In the genomic region with DNA sequence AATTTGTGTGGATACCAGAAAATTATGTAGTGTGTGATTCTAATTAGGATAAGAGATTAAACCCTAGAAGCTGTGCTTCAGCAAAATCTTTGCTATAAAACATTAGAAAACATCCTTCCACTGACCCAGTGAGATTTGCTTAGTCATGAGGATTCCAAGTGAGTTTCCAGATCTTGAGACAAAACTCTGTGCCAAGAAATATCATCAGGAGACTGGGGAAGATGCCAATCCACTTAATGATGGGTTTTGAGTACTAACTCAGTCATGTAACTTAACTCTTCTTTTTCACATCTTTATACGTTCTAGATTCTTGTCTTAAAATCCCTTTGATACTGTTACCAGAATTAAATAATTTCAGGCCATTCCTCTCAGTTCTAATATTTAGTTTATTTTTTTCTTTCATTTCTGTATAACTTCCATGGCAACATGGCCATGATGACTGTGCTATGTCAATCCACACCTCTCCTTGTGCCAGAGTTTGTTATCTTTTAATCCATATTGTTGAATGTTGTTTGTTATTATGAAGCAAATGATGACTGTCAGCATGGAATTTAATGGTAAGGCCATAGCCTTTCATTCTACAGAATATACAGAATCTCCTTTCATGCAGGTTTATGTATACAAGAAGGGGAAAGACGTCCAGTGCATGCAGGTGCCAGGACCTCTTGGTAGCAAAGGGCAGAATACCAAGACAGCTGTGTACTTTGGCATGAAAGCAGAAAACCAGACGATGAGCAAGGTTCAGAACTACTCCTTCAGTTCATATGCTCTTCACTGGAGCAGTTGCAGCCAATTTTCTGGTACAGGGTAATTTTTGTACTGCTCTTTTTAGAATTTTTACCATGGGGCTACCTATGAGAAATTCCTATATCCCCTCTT, we compare ENCODE assay signal across 16 mouse cellular contexts.
A peak's percentile ranks its signal among the peaks of the same experiment; 100 is the strongest.
DNase-seq lines count a peak whose midpoint lies in the region; ATAC-seq and TF ChIP-seq lines count a peak whose summit lies in the region.
"Had no signal": no experiment of that assay in that cellular context is flagged by ENCODE, and none has a peak within 500 bp of the region (broad histone marks: within the 10 kb centered on the region; RNA-seq: fewer than 3 reads in every experiment).

No protein-coding gene starts in this region.

- no peaks in the 10 kb centered on the region for H3K79me2 ChIP-seq in liver, adult 2 months (ENCODE audit: control insufficient read depth, insufficient read depth, low read length)

- no peaks in the 10 kb centered on the region for H3K27me3 ChIP-seq in heart, embryonic 10.5 days (ENCODE audit: insufficient read depth, poor library complexity, severe bottlenecking)
- no peaks in the 10 kb centered on the region for H3K27me3 ChIP-seq in liver, adult 2 months (ENCODE audit: control insufficient read depth, insufficient read depth, low read length)
- H3K27me3 ChIP-seq in liver, postnatal 0 days (ENCODE audit: insufficient read depth, low read length) = no peaks in the 10 kb centered on the region

- TF ChIP-seq POLR2A in liver, adult 2 months (IDR thresholded peaks at IDR 0.05; ENCODE audit: extremely low read depth, insufficient read depth, low read length) = no peak
- no peak for TF ChIP-seq POLR2A in embryonic fibroblast, embryonic 13.5 days (IDR thresholded peaks at IDR 0.05; ENCODE audit: low read depth, low read length)

- H3K27ac ChIP-seq in heart, embryonic 10.5 days = no peak overlapping the region
- no peak overlapping the region for H3K27ac ChIP-seq in liver, adult 2 months (replicated peaks; ENCODE audit: insufficient read depth, low read depth, low read length)
- H3K27ac ChIP-seq in liver, postnatal 0 days (ENCODE audit: low read depth) = no peak overlapping the region
- H3K27ac ChIP-seq in embryonic fibroblast, embryonic 13.5 days (ENCODE audit: insufficient read depth, low read length) = peak overlapping the region; percentile 65; the same call in 1 of the 2 replicates
- H3K27ac ChIP-seq: hindbrain, embryonic 14.5 days had no signal

- peak; percentile 4 to 39 for DNase-seq in heart, adult 9 months (ENCODE audit: low spot score in 2 of 2)
- DNase-seq in heart, embryonic 10.5 days (ENCODE audit: low spot score) = no peak
- DNase-seq in liver, adult 2 months (ENCODE audit: extremely low read depth, low read depth, low spot score) = peak; percentile 68
- DNase-seq in liver, postnatal 0 days = no peak
- DNase-seq in lung, postnatal 25 days (ENCODE audit: low spot score) = peak; percentile 36
- DNase-seq: adrenal gland, adult 8-10 months; cerebellum, adult 2 months; right cerebral cortex, postnatal 25 days had no signal

- no peak for ATAC-seq in liver, postnatal 0 days
- ATAC-seq in inflammation-experienced regulatory T-cells, adult 6 months = no peak
- ATAC-seq: forebrain, embryonic 16.5 days; intestine, postnatal 0 days; midbrain, embryonic 16.5 days had no signal

- no peaks in the 10 kb centered on the region for H3K4me1 ChIP-seq in heart, embryonic 10.5 days
- peaks cover 2% of the 10 kb centered on the region; the same call in 1 of the 2 replicates for H3K4me1 ChIP-seq in liver, adult 2 months (ENCODE audit: control insufficient read depth, insufficient read depth, low read length)
- no peaks in the 10 kb centered on the region for H3K4me1 ChIP-seq in liver, postnatal 0 days (ENCODE audit: insufficient read depth)
- no peaks in the 10 kb centered on the region for H3K4me1 ChIP-seq in embryonic fibroblast, embryonic 13.5 days (ENCODE audit: control insufficient read depth, insufficient read depth, low read length)

- H3K4me2 ChIP-seq in liver, postnatal 0 days (ENCODE audit: low read depth, low read length) = no peak overlapping the region
- H3K4me2 ChIP-seq: hindbrain, embryonic 14.5 days; liver, embryonic 11.5 days had no signal

- H3K4me3 ChIP-seq in heart, embryonic 10.5 days = no peak overlapping the region
- H3K4me3 ChIP-seq in liver, adult 2 months (ENCODE audit: insufficient read depth, low read depth, low read length) = no peak overlapping the region
- H3K4me3 ChIP-seq in liver, postnatal 0 days (ENCODE audit: low read depth, low read length) = no peak overlapping the region
- H3K4me3 ChIP-seq in embryonic fibroblast, embryonic 13.5 days (ENCODE audit: insufficient read depth, low read length) = no peak overlapping the region

- no peak for TF ChIP-seq CTCF in liver, adult 2 months (IDR thresholded peaks at IDR 0.05; ENCODE audit: low read depth, low read length)
- no peak for TF ChIP-seq CTCF in liver, postnatal 0 days (IDR thresholded peaks at IDR 0.05; ENCODE audit: low read depth)
- TF ChIP-seq CTCF in embryonic fibroblast, embryonic 13.5 days (IDR thresholded peaks at IDR 0.05; ENCODE audit: borderline replicate concordance, insufficient read depth, low read length) = no peak

- H3K9me3 ChIP-seq in heart, embryonic 10.5 days = no peaks in the 10 kb centered on the region
- H3K9me3 ChIP-seq in liver, postnatal 0 days (ENCODE audit: low read length) = no peaks in the 10 kb centered on the region
- H3K9me3 ChIP-seq: G1E had no signal

- TF ChIP-seq EP300 in liver, postnatal 0 days (IDR thresholded peaks at IDR 0.05; ENCODE audit: low read depth) = no peak

- H3K36me3 ChIP-seq in heart, embryonic 10.5 days = no peaks in the 10 kb centered on the region
- no peaks in the 10 kb centered on the region for H3K36me3 ChIP-seq in liver, adult 2 months (ENCODE audit: control insufficient read depth, insufficient read depth, low read length)
- H3K36me3 ChIP-seq in liver, postnatal 0 days (replicated peaks; ENCODE audit: insufficient read depth, low read length) = no peaks in the 10 kb centered on the region
- H3K36me3 ChIP-seq: G1E had no signal

- no peak overlapping the region for H3K9ac ChIP-seq in liver, adult 2 months (ENCODE audit: low read depth, low read length)
- no peak overlapping the region for H3K9ac ChIP-seq in liver, postnatal 0 days (replicated peaks)
- H3K9ac ChIP-seq: hindbrain, embryonic 14.5 days had no signal

- WGBS in heart, embryonic 10.5 days = 75% methylated on average over 3 of the region's 3 CpGs
- 39% methylated on average over 3 of the region's 3 CpGs for WGBS in liver, adult 2 months
- 46% methylated on average over 3 of the region's 3 CpGs for WGBS in liver, postnatal 0 days (ENCODE audit: insufficient replicate concordance)

Comparison
In these comparisons a context has a peak if more than half of its experiments do, and no peak if none do; other contexts are left out.
1. DNase-seq: peak in heart, adult 9 months (2 of 2), liver, adult 2 months (single experiment) and lung, postnatal 25 days (single experiment); none in heart, embryonic 10.5 days (single experiment) and liver, postnatal 0 days (single experiment).